Mouse (Mus musculus): ENCODE measurements around the gene Capn12. TPM values are rescaled to one million over a fixed set of nuclear protein-coding genes. Genes with fewer than 3 reads are reported as not detected.
"Not testable (repeated sequence)": the region's sequence is repeated elsewhere in the genome, so short reads cannot be mapped to it uniquely, and the experiment has no call there.

Capn12 gene
- total and polyA plus RNA-seq, 3 experiments, result 0.02 to 0.22 TPM; not detected in 1

- H3K36me3 ChIP-seq (replicated peaks), result no peaks in the 10 kb centered on the region
- peaks cover 5% of the 10 kb centered on the region; the same call in 1 of the 2 replicates for H3K4me1 ChIP-seq (ENCODE audit: insufficient read depth, low read depth, low read length)
- H3K9me3 ChIP-seq (replicated peaks), result no peaks in the 10 kb centered on the region
- DNase-seq (ENCODE audit: low spot score) (no peak), ATAC-seq (ENCODE audit: extremely low read depth, insufficient number of reproducible peaks, low FRiP score, poor library complexity, severe bottlenecking) (no peak)
- H3K27me3 ChIP-seq (ENCODE audit: insufficient read depth, low read length), result peaks cover 13% of the 10 kb centered on the region; the same call in 1 of the 2 replicates
- TF ChIP-seq GATA2 (IDR thresholded peaks at IDR 0.05; ENCODE audit: borderline replicate concordance, low read depth, low read length) (no peak), GATA1 (IDR thresholded peaks at IDR 0.05; ENCODE audit: borderline replicate concordance, low read length) (no peak), POLR2AphosphoS5 (IDR thresholded peaks at IDR 0.05; ENCODE audit: insufficient replicate concordance, low read depth, low read length) (no peak), CTCF (IDR thresholded peaks at IDR 0.05; ENCODE audit: low read depth, low read length) (no peak)
- no peak overlapping the region for H3K4me3 ChIP-seq (ENCODE audit: low read depth, low read length)
These were observed 1.8 kb downstream of the Capn12 start for GRCm38 (mm10) chr7:28883039-28883438.

DNA sequence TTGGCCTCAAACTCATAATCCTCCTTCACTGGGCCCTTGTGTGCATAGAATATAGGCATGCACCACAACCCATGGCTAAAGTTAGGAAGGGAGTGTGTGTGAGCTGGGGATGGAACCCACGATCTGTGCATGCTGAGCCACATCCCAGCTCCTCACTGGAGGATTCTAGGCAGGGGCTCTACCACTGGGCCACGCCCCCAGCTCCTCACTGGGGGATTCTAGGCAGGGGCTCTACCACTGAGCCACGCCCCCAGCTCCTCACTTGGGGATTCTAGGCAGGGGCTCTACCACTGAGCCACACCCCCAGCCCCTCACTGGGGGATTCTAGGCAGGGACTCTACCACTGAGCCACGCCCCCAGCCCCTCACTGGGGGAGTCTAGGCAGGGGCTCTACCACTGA, 2.5 kb downstream of the Capn12 start:
- H3K27me3 ChIP-seq (ENCODE audit: insufficient read depth, low read length), result peaks cover 12% of the 10 kb centered on the region; the same call in 1 of the 2 replicates
- H3K9me3 ChIP-seq (replicated peaks); H3K36me3 ChIP-seq (replicated peaks); H3K4me1 ChIP-seq (ENCODE audit: insufficient read depth, low read depth, low read length); H3K4me3 ChIP-seq (ENCODE audit: low read depth, low read length); ATAC-seq (ENCODE audit: extremely low read depth, insufficient number of reproducible peaks, low FRiP score, poor library complexity, severe bottlenecking); DNase-seq (ENCODE audit: low spot score): not testable (repeated sequence)

- Histone ChIP-seq H3K4me1 (ENCODE audit: insufficient read depth, low read depth, low read length) (no peaks in the 10 kb centered on the region), H3K9me3 (replicated peaks) (no peaks in the 10 kb centered on the region), H3K27me3 (ENCODE audit: insufficient read depth, low read length) (peaks cover 8% of the 10 kb centered on the region; the same call in 1 of the 2 replicates), H3K36me3 (replicated peaks) (peaks cover 19% of the 10 kb centered on the region), H3K4me3 (ENCODE audit: low read depth, low read length) (no peak overlapping the region)
- DNase-seq (ENCODE audit: low spot score) (no peak), ATAC-seq (ENCODE audit: extremely low read depth, insufficient number of reproducible peaks, low FRiP score, poor library complexity, severe bottlenecking) (no peak)
- TF ChIP-seq POLR2AphosphoS5 (IDR thresholded peaks at IDR 0.05; ENCODE audit: insufficient replicate concordance, low read depth, low read length) (no peak), GATA1 (IDR thresholded peaks at IDR 0.05; ENCODE audit: borderline replicate concordance, low read length) (no peak), GATA2 (IDR thresholded peaks at IDR 0.05; ENCODE audit: borderline replicate concordance, low read depth, low read length) (no peak), CTCF (IDR thresholded peaks at IDR 0.05; ENCODE audit: low read depth, low read length) (no peak), TAL1 (conservative IDR thresholded peaks at IDR 0.05; ENCODE audit: low read depth, low read length) (no peak)
These were observed 5.3 kb downstream of the Capn12 start for GRCm38 (mm10) chr7:28886486-28886885.

DNA sequence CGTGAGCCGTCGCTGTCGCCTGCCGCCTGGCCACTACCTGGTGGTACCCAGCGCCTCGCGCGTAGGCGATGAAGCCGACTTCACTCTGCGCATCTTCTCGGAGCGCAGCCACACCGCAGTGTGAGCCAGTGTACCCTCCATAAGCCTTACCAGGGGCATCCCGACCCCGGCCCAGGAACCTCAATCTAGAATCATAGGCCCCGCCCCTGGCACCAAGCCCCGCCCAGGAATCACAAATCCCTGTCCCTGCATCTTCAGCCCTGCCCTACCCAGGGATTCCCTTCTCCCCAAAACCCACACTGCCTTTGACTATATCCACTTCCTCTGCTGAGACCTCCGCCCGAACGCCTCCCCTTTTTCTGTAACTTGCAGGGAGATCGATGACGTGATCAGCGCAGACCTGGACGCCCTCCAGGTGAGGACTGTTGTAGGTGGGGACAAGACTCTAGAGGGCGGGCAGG, 7.5 kb downstream of the Capn12 start:
- DNase-seq (ENCODE audit: low spot score) (no peak), ATAC-seq (ENCODE audit: extremely low read depth, insufficient number of reproducible peaks, low FRiP score, poor library complexity, severe bottlenecking) (no peak)
- Histone ChIP-seq H3K9me3 (replicated peaks) (no peaks in the 10 kb centered on the region), H3K27me3 (ENCODE audit: insufficient read depth, low read length) (peaks cover 6% of the 10 kb centered on the region; the same call in 1 of the 2 replicates), H3K4me3 (ENCODE audit: low read depth, low read length) (no peak overlapping the region), H3K4me1 (ENCODE audit: insufficient read depth, low read depth, low read length) (0 out of 2 replicates have a peak, but pooled peaks cover 5% of the 10 kb centered on the region), H3K36me3 (replicated peaks) (peaks cover 40% of the 10 kb centered on the region)
- TF ChIP-seq CTCF (IDR thresholded peaks at IDR 0.05; ENCODE audit: low read depth, low read length), result no peak
- TF ChIP-seq POLR2AphosphoS5 (IDR thresholded peaks at IDR 0.05; ENCODE audit: insufficient replicate concordance, low read depth, low read length), result no peak
- no peak for TF ChIP-seq GATA2 (IDR thresholded peaks at IDR 0.05; ENCODE audit: borderline replicate concordance, low read depth, low read length)
- no peak for TF ChIP-seq GATA1 (IDR thresholded peaks at IDR 0.05; ENCODE audit: borderline replicate concordance, low read length)

- no peak overlapping the region for H3K4me3 ChIP-seq (ENCODE audit: low read depth, low read length)
These were observed 11.4 kb downstream of the Capn12 start for GRCm38 (mm10) chr7:28892601-28893000.

GRCm38 (mm10) chr7:28893643-28894265, 12.5 kb downstream of the Capn12 start:
- H3K9me3 ChIP-seq (replicated peaks), result no peaks in the 10 kb centered on the region
- no peaks in the 10 kb centered on the region for H3K27me3 ChIP-seq (ENCODE audit: insufficient read depth, low read length)
- H3K4me3 ChIP-seq (ENCODE audit: low read depth, low read length), result no peak overlapping the region
- peaks cover 10% of the 10 kb centered on the region; the same call in 1 of the 2 replicates for H3K4me1 ChIP-seq (ENCODE audit: insufficient read depth, low read depth, low read length)
- H3K36me3 ChIP-seq (replicated peaks), result peaks cover 90% of the 10 kb centered on the region
- ATAC-seq (ENCODE audit: extremely low read depth, insufficient number of reproducible peaks, low FRiP score, poor library complexity, severe bottlenecking) (no peak), DNase-seq (ENCODE audit: low spot score) (peak; percentile 46)
- TF ChIP-seq TAL1 (conservative IDR thresholded peaks at IDR 0.05; ENCODE audit: low read depth, low read length), result no peak
- no peak for TF ChIP-seq GATA2 (IDR thresholded peaks at IDR 0.05; ENCODE audit: borderline replicate concordance, low read depth, low read length)
- TF ChIP-seq CTCF (IDR thresholded peaks at IDR 0.05; ENCODE audit: low read depth, low read length), result no peak
- no peak for TF ChIP-seq GATA1 (IDR thresholded peaks at IDR 0.05; ENCODE audit: borderline replicate concordance, low read length)
- TF ChIP-seq POLR2AphosphoS5 (IDR thresholded peaks at IDR 0.05; ENCODE audit: insufficient replicate concordance, low read depth, low read length), result no peak

More at GRCm38 (mm10) chr7:28892601-28893000, 11.4 kb downstream of the Capn12 start:
- TF ChIP-seq CTCF (IDR thresholded peaks at IDR 0.05; ENCODE audit: low read depth, low read length) (no peak), GATA2 (IDR thresholded peaks at IDR 0.05; ENCODE audit: borderline replicate concordance, low read depth, low read length) (no peak), POLR2AphosphoS5 (IDR thresholded peaks at IDR 0.05; ENCODE audit: insufficient replicate concordance, low read depth, low read length) (no peak), TAL1 (conservative IDR thresholded peaks at IDR 0.05; ENCODE audit: low read depth, low read length) (no peak), GATA1 (IDR thresholded peaks at IDR 0.05; ENCODE audit: borderline replicate concordance, low read length) (no peak)
- DNase-seq (ENCODE audit: low spot score), result no peak
- H3K36me3 ChIP-seq (replicated peaks), result peaks cover 78% of the 10 kb centered on the region
- H3K9me3 ChIP-seq (replicated peaks), result no peaks in the 10 kb centered on the region
- 0 out of 2 replicates have a peak, but pooled peaks cover 2% of the 10 kb centered on the region for H3K27me3 ChIP-seq (ENCODE audit: insufficient read depth, low read length)
- peaks cover 10% of the 10 kb centered on the region; the same call in 1 of the 2 replicates for H3K4me1 ChIP-seq (ENCODE audit: insufficient read depth, low read depth, low read length)
- ATAC-seq (ENCODE audit: extremely low read depth, insufficient number of reproducible peaks, low FRiP score, poor library complexity, severe bottlenecking), result no peak
